Mouse (Mus musculus) c-Kit-positive CD71-positive TER-119-positive erythroid progenitor cells, embryonic 14.5 days (primary cell): ENCODE results near the gene Fzr1.
A peak's percentile ranks its signal among the peaks of the same experiment; 100 is the strongest.

Experiments used
- DNase-seq: peaks from one replicate; pipeline ENCODE4 v3.0.0-alpha.2; 2013; ENCODE audit warnings: low spot score

Gene Fzr1

GRCm38 (mm10) chr10:81328386-81328785 is 49.9 kb downstream of the Fzr1 start, which contains the start of gene Tbxa2r:
TSS of gene Tbxa2r (plus strand) at chr10:81328731.
- DNase-seq: no peak

DNA sequence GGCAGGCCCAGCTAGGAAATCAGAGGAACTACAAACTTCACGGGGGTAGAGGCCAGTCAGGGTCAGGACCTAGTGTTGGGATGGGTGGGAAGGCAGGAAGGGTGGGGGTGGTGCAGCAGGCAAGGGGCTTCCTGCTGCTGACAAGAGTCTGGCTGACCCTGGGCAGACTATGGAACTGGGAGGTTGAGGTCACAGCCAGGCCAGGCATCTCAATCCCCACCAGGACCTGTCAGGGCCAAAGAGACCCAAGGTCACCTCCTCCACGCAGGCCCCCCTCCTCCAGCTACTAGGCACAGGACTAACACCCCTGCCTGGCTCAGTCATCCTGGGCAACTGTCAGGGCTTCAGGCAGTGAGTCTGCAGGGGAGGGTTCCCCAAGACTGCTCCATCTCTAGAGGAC is 50.4 kb downstream of the Fzr1 start:
- DNase-seq: no peak

- DNase-seq: no peak
Observed at GRCm38 (mm10) chr10:81326858-81327257, 51.5 kb downstream of the Fzr1 start.

GRCm38 (mm10) chr10:81325781-81326180 is 52.5 kb downstream of the Fzr1 start:
- DNase-seq: no peak

DNA sequence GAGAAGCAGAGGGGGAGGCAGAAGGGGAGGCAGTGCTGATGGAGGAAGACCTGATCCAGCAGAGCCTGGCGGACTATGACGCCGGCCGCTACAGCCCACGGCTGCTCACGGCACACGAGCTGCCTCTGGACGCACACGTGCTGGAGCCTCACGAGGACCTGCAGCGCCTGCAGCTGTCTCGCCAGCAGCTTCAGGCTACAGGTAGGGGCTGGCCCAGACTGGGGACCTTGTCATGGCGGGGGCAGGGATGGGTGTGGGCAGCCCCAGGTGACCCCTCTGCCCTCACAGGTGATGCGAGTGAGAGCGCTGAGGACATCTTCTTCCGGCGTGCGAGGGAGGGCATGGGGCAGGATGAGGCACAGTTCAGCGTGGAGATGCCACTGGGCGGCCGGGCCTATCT is 53.1 kb downstream of the Fzr1 start:
- no peak for DNase-seq

DNA sequence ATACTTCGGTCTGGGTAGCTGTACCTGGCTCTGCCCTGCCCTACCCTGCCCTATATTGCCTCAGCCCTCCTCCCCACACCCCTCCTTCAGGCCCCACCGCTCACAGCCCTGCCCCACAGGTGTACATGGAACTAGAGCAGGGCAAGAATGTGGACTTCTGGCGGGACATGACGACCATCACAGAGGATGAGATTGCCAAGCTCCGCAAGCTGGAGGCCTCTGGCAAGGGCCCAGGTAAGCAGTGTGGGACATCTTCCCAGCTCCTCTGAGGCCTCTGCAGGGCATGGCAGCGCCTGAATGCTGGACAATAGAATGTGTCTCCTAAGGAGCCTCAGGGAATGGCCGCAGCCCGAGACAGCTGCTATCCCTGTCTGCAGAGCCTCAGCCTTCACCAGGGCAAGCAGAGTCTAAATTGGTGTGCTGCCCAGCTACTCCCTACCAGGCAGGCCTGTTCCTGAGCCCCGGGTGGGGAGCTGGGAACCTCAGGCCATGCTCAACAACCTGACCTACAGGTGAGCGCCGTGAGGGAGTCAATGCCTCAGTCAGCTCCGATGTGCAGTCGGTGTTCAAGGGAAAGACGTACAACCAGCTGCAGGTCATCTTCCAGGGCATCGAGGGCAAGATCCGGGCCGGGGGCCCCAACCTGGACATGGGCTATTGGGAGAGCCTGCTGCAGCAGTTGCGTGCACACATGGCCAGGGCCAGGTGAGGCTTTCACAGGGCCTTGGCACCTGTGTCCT is 54.4 kb downstream of the Fzr1 start:
- DNase-seq: no peak

GRCm38 (mm10) chr10:81323141-81323775 is 55.1 kb downstream of the Fzr1 start:
- no peak for DNase-seq

DNA sequence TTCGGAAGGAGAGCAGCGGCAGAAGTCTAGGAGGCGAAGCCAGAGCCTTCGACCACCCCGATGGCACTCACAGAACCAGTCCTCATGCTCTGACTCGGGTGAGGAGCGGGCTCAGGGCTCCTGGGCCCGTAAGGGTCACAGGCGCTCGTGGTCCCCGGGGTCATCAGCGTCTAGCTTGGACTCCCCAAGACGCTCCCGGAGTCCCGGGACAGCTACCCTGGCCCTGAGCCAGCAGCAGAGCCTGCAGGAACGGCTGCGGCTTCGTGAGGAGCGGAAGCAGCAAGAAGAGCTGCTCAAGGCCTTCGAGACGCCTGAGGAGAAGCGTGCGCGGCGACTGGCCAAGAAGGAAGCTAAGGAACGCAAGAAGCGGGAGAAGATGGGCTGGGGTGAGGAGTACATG is 55.9 kb downstream of the Fzr1 start:
- no peak for DNase-seq

DNA sequence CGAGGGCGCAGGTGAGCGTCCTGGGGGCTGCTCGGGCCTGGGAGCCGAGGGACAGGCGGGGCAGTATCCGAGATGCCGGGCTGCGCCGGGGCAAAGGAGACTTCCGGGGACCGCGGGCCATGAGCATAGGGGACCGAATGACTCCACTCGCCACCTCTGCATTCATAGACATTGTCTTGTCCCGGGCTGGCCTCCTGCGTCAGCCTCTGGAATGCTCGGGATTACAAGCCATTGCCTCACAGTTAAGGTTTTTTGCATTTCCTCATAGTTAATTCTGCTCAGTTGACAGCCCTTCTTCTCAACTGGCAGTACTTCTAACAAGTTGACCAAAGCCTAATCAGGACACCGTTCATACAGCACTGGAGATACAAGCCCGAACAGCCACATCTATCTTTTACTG is 56.9 kb downstream of the Fzr1 start:
- DNase-seq: peak; percentile 43

- DNase-seq: peak; percentile 100
Observed at GRCm38 (mm10) chr10:81320550-81321347, 57.6 kb downstream of the Fzr1 start, which contains the start of gene Cactin. TSS of gene Cactin (plus strand) at chr10:81321103.

DNA sequence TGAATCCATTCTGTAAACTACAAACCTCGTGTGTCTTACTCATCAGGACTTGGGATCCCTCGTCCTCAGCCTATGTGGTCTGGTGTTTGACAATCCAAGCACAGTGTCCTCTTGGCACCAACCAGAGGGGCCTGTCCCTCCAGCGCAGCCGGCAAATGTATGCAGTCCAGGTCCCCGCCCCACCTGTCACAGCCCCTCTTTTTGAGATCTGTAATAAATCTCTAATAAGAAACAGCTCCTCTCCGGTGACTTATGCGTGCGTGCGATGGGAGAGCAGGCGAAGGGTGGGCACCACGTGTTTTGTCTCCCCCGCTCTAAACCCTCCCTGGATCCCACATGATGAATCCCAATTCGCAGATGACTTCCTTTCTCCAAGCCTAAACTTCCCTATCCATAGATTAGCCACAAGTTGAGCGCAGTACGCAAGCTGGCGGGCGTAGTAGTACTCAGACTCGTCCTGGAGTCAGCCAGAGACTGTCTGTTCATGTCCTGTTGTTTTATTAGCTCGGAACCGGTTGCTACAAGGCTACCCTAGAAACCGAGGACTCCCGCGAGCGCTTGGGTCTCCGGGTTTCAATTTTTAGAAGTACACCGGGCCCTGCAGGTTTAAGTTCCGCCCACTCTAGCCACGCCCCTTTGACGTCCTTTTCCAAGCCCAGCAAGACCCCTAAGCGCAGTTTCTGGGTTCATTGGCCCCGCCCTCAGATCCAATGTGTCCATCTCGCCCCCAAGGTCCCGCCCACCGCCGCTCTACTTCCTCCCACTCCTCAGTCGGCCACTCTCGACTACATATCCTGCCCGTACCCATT is 58.4 kb downstream of the Fzr1 start:
- DNase-seq: peak; percentile 96

GRCm38 (mm10) chr10:81319330-81319699 is 59.0 kb downstream of the Fzr1 start:
- no peak for DNase-seq

GRCm38 (mm10) chr10:81318589-81319329 is 59.6 kb downstream of the Fzr1 start:
- no peak for DNase-seq

GRCm38 (mm10) chr10:81317273-81317672 is 61.0 kb downstream of the Fzr1 start:
- DNase-seq: peak; percentile 56

- DNase-seq: no peak
Observed at GRCm38 (mm10) chr10:81316338-81317060, 61.8 kb downstream of the Fzr1 start.
